In the genomic region with DNA sequence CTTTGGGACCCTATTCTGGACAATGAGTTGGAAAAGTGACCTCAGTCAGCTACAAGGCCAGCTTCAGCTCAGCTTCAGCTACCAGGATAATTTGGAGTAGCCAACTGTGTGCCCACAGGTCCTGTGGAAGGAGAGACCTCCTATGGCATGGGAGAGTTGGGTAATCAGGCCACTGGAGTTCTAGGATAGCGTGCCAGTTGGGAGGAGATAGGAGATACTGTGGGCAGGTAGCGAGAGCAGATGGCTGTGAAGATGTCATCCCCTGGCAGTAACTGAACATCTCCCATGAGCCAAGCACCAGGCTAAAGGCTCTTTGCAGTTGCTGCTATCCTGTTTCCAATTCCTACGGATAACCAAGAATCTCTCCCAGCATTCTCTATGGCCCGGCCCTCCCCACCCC, we compare ENCODE assay signal across 19 mouse cellular contexts. TPM values are rescaled to one million over a fixed set of nuclear protein-coding genes. Genes with fewer than 3 reads are reported as not detected.
"Had no signal": no experiment of that assay in that cellular context is flagged by ENCODE, and none has a peak within 500 bp of the region (broad histone marks: within the 10 kb centered on the region; RNA-seq: fewer than 3 reads in every experiment).

No protein-coding gene starts in this region.

- DNase-seq: kidney, postnatal 25 days; liver; liver, embryonic 13.5 days; lung, adult 2 months; lung, postnatal 14 days; lung, postnatal 4 days; midbrain, embryonic 14.5 days; retina, postnatal 1 day; thymus, adult 18-20 months; thymus, postnatal 36 days had no signal

- H3K4me3 ChIP-seq: limb, embryonic 10.5 days; limb, embryonic 13.5 days; liver, embryonic 13.5 days; neural tube, embryonic 12.5 days; neural tube, embryonic 15.5 days had no signal

- H3K4me1 ChIP-seq: liver, embryonic 13.5 days; neural tube, embryonic 12.5 days; neural tube, embryonic 15.5 days had no signal

- H3K36me3 ChIP-seq: limb, embryonic 10.5 days; limb, embryonic 13.5 days; liver, embryonic 13.5 days; neural tube, embryonic 12.5 days; neural tube, embryonic 15.5 days had no signal

- H3K4me2 ChIP-seq: limb, embryonic 13.5 days; liver, embryonic 13.5 days; midbrain, embryonic 11.5 days; neural tube, embryonic 12.5 days; neural tube, embryonic 15.5 days had no signal

- H3K27ac ChIP-seq: kidney, postnatal 0 days; limb, embryonic 10.5 days; limb, embryonic 13.5 days; liver, embryonic 13.5 days; neural tube, embryonic 12.5 days; neural tube, embryonic 15.5 days had no signal

RNA-seq across cellular contexts. Expression of a gene that starts 7.6 kb away (rescaled TPM):
- total RNA-seq: megakaryocyte progenitor cell, adult 5-6 weeks; megakaryocyte-erythroid progenitor cell, adult 5-6 weeks had no signal
- polyA plus RNA-seq: small intestine, adult 2 months had no signal
